Mouse (Mus musculus) mouse trophoblast stem cell (cell line): ENCODE data around the gene Gas7.

ENCODE experiments used
- in situ Hi-C, 2 experiments: fragments of 300-500 bp; cut with MseI, MboI; formaldehyde crosslinking; loops; 2 replicates in 1 of 2; 3 replicates in 1 of 2; pipeline ENCODE4 v1.15.1; 2025

Gene Gas7

GRCm38 (mm10) chr11:67616557-67617239 lies 161.5 kb downstream of the Gas7 start:
- in situ Hi-C loops, result no loop called here

GRCm38 (mm10) chr11:67622340-67622739 lies 167.1 kb downstream of the Gas7 start:
- in situ Hi-C loops, result no loop called here

DNA sequence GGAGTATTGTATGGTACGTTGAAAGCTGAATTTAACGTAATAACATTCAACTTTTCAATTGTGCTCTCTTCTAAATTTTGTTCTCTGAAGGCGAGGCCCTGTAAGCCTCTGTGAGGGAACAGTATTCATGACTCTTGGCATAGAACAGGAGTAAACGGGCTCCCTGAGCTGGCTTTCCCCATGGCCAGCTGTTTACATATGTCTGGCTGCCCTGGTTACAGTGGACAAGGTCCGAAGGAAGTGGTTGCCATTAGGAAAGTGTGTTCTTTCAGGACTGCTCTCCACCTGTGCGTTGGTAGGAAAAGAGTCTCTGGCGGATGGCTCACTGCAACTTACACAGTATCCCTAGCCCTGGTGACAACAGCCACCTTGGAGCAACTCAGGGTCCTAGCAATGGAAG lies 171.9 kb downstream of the Gas7 start:
- in situ Hi-C loops, result loop anchor here in 1 of 2 experiments (25.0 kb wide), 1 partner anchor 515 kb away; no protein-coding TSS in a partner anchor

DNA sequence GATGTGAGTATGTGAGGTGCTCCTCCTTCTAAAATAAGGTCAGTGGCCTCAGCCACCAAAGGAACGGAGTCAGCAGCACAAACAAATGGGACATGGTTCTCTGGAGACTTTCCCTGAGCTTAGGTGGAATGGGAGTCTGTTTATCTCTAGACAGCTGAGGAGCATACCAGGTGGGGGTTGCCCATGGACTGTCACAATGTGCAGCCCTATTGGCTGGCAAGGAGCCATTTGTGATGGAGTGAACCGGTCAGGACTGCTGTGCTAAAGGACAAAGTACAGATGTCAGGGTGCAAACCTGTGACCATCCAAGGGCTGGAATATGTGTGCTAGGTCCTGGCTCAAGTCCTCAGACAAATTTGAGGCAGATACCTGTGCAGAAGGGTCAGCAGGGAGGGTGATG lies 173.3 kb downstream of the Gas7 start:
- in situ Hi-C loops, result loop anchor here in 1 of 2 experiments (25.0 kb wide), 1 partner anchor 516 kb away; no protein-coding TSS in a partner anchor

- in situ Hi-C loops, result loop anchor here in 1 of 2 experiments (25.0 kb wide), 1 partner anchor 521 kb away; no protein-coding TSS in a partner anchor
Measured at GRCm38 (mm10) chr11:67632906-67633305, 177.7 kb downstream of the Gas7 start.

GRCm38 (mm10) chr11:67633620-67634229 lies 178.5 kb downstream of the Gas7 start:
- in situ Hi-C loops, result loop anchor here in 1 of 2 experiments (25.0 kb wide), 1 partner anchor 521 kb away; no protein-coding TSS in a partner anchor

DNA sequence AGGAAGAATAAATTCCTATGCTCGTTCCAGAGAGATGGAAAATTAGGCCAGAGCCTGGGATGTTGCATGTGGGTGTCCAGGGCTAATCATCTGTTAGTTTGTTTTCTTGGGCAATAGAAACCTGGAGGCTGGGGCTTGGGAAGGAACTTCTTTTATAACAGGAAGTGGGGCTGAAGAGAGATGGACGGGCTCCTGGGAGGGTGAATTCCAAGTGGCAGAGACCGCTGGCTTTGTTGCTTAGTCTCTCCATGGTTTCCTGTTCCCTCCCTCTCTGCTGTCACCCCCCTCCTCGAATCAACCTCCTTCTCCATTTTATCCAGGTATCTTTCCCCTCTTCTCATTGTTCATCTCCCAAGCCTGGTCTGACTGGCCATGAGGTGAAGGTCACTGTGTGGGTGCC lies 181.0 kb downstream of the Gas7 start:
- in situ Hi-C loops, result loop anchor here in 1 of 2 experiments (25.0 kb wide), 1 partner anchor 524 kb away; no protein-coding TSS in a partner anchor

GRCm38 (mm10) chr11:67636905-67637586 lies 181.8 kb downstream of the Gas7 start:
- in situ Hi-C loops, result loop anchor here in 1 of 2 experiments (25.0 kb wide), 1 partner anchor 525 kb away; no protein-coding TSS in a partner anchor

DNA sequence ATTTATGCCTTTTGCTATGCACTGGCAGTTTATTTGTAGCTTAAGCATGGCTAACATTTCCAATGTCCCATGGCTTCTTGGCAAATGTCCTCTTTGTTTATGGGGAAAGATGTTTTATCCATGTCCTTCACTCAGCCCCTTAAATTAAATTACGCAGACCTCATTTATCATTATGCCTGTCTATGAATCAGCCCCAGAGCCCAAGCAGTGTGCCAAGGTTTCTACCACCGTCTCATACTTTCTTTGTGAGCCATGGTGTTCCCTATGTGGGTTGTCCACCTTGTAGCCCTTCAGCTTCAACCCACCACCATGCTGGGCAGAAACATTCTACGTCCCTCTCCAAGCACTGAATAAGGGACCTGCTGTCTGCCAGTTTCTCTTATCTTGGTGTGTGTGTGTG lies 183.2 kb downstream of the Gas7 start:
- in situ Hi-C loops, result loop anchor here in 1 of 2 experiments (25.0 kb wide), 1 partner anchor 526 kb away; no protein-coding TSS in a partner anchor

- in situ Hi-C loops, result loop anchor here (10.0 to 25.0 kb wide), 3 partner anchors 125 to 528 kb away; no protein-coding TSS in a partner anchor
Measured at GRCm38 (mm10) chr11:67640299-67640698, 185.1 kb downstream of the Gas7 start.

GRCm38 (mm10) chr11:67642421-67642820 lies 187.2 kb downstream of the Gas7 start:
- in situ Hi-C loops, result loop anchor here (10.0 to 25.0 kb wide), 3 partner anchors 128 to 530 kb away; no protein-coding TSS in a partner anchor

GRCm38 (mm10) chr11:67642835-67643234 lies 187.6 kb downstream of the Gas7 start:
- in situ Hi-C loops, result loop anchor here (10.0 to 25.0 kb wide), 3 partner anchors 128 to 531 kb away; no protein-coding TSS in a partner anchor

- in situ Hi-C loops, result loop anchor here (10.0 to 25.0 kb wide), 3 partner anchors 129 to 531 kb away; no protein-coding TSS in a partner anchor
Measured at GRCm38 (mm10) chr11:67643465-67643864, 188.2 kb downstream of the Gas7 start.

DNA sequence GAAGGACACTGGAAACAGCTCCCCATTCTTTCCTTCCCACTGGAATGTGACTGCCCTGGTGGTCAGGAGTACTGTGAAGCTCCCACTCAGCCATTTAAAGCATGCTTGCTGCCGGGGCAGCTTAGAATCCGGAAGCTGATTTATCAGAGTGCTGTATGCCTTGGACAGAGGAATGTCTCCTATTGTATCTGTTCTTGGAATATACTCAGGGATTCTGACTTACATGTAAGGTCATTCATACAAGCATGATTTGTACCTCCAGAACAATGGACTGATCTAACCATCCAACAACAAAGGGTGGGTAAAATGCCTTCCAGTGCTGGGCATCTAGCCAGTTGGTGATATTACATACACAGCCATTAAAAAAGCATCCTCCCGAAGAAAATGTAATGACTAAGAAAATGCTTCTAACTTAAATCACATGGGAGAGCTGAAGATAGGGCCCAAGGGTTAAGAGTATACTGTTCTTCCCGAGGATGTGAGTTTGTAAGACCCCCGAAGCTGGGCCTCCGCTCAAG lies 189.5 kb downstream of the Gas7 start:
- in situ Hi-C loops, result loop anchor here (5.0 to 25.0 kb wide), 4 partner anchors 127 to 532 kb away; no protein-coding TSS in a partner anchor

DNA sequence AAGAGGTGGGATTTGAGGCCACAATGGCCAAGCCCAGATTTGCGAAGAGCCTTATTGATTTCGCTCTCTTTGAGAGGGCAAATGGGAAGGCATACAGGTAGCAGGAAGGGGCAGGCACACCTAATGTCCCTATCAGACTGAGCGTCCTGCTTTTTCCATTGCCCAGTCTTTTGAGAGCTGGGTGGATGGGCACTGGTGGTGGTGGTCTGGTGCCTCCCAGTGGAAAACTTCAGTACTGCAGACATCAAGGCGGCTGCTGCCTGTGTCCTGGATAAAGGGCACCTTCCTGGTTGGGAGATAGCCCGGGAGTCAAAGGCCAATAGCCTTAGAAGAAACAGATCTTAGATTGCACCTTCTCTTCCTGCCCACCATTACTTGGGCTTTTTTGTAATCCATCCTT lies 192.5 kb downstream of the Gas7 start:
- in situ Hi-C loops, result loop anchor here (5.0 to 25.0 kb wide), 4 partner anchors 130 to 535 kb away; no protein-coding TSS in a partner anchor

DNA sequence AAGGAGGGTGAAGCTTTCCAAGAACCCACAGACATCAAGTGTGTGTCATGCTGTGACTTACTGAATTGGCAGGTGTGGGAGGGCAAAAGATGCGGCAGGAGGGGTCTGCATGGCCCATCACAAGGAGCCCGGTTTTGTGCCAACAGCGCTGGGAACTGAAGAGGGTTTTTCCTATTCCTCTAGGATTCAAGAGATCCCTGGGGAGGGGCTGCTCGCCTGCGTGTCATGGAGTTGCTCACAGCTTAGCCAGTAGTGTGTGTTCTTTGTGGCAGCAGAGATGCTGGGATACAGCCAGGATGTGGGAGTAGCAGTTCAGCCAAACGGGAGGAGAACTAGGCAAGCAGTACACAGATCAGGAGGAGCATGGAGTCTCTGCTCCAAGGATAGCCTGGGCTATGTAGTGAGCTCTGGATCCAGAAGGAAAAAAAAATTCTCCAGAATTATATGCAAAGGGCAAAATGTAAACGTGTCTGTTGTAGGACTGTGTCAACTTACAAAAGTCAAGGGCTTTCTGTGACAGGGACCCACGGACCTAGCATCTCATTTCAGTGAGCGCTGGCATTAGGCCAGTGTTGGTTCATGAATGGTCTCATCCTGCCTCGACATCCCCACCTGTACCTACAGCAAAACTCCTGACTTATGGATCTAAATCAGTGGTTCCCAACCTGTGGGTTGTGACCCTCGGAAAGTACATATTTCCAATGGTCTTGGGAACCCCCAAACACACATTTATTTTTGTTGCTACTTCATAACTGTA lies 193.6 kb downstream of the Gas7 start:
- in situ Hi-C loops, result loop anchor here (5.0 to 25.0 kb wide), 4 partner anchors 132 to 537 kb away; no protein-coding TSS in a partner anchor

- in situ Hi-C loops, result loop anchor here (5.0 to 25.0 kb wide), 4 partner anchors 133 to 538 kb away; no protein-coding TSS in a partner anchor
Measured at GRCm38 (mm10) chr11:67649971-67650707, 194.9 kb downstream of the Gas7 start.

DNA sequence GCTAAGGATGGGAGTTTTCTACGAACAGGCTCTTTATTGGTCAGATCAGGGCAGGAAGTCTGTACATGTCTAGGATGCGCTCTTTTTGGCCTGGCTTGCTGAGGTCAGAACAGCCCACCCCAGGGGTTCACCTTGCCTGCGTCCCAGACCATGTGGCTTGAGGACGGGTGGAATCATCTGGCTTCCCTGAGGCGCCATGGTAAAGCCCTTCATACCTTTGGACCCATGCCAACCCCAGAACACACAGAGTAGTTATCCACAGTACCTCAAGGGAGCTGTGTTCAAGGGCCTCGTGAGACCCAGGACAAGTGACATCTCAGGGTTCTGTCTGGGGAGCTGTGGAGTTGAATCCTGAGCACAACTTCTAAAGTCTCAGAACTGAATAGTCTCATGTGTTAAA lies 196.5 kb downstream of the Gas7 start:
- in situ Hi-C loops, result no loop called here

DNA sequence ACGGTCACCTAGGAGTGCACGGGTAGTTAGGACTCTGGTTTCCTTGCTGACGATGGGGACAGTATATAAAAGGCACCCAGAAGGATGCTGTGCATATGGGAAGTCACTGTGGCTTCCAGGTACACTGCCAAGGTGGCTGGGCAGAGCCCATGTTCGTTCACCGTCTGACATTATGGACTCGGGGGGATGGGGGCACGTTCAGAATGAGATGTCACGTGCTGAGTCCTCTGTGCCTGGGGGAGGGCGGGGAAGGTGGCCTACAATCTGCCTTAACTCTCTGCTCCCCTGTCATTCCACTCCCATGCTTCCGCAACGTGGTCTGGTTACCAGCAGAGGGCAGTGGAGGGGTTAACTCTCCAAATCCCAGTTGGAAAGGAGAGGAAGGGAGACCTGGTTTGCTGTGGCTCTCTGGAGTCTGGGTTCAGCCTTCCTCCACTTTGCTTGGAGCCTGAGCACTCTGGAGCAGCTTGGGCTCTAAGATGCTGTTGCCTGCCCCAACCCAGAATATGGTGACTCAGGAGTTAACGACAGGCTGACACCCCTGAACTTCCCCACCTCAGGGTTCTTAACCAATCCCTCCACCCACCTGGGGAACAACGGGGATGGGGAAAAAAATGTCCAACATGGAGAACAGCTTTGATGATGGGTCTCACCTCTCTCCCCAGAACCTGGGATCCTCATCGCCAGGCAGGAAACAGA lies 197.1 kb downstream of the Gas7 start:
- in situ Hi-C loops, result no loop called here
